Mouse (Mus musculus): Measurements from ENCODE around the gene Dock4. TPM values are rescaled to one million over a fixed set of nuclear protein-coding genes. Genes with fewer than 3 reads are reported as not detected.
"Not testable (repeated sequence)": the region's sequence is repeated elsewhere in the genome, so short reads cannot be mapped to it uniquely, and the experiment has no call there.

Gene Dock4
- polyA plus RNA-seq, 1 experiment, result 2.6 TPM

DNA sequence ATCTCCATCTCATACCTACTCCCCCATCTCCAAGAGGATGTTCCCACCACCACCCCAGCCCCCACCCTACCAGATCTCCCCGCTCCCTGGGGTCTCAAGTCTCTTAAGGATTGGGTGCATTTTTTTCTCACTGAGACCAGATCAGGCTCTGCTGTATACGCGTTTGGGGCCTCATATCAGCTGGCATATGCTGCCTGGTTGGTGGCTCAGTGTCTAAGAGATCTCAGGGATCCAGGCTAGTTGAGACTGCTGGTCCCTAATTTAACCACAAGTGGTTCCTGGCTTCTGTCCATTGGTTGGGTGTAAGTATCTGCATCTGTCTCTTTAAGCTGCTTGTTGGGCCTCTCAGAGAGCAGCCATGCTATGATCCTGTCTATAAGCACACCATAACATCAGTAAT is 427.0 kb downstream of the Dock4 start:
- TF ChIP-seq CTCF (IDR thresholded peaks at IDR 0.05; ENCODE audit: control insufficient read depth, insufficient read depth, low read length) (no peak), POLR2A (IDR thresholded peaks at IDR 0.05; ENCODE audit: borderline replicate concordance, control insufficient read depth, low read depth, low read length) (no peak)
- no peak overlapping the region for H3K27ac ChIP-seq (ENCODE audit: control insufficient read depth, insufficient read depth, low read depth, low read length, poor library complexity)
- WGBS, result 83% methylated on average over 3 of the region's 3 CpGs
- no peak overlapping the region for H3K4me3 ChIP-seq (replicated peaks; ENCODE audit: control insufficient read depth, low read depth, low read length)
- H3K4me1 ChIP-seq (ENCODE audit: control insufficient read depth, insufficient read depth, low read length), result no peaks in the 10 kb centered on the region

- not testable (repeated sequence) for H3K4me3 ChIP-seq (replicated peaks; ENCODE audit: control insufficient read depth, low read depth, low read length); H3K4me1 ChIP-seq (ENCODE audit: control insufficient read depth, insufficient read depth, low read length); H3K27ac ChIP-seq (ENCODE audit: control insufficient read depth, insufficient read depth, low read depth, low read length, poor library complexity)
- 88% methylated on average over 7 of the region's 7 CpGs for WGBS
These were observed 427.5 kb downstream of the Dock4 start for GRCm38 (mm10) chr12:40873267-40873666.

DNA sequence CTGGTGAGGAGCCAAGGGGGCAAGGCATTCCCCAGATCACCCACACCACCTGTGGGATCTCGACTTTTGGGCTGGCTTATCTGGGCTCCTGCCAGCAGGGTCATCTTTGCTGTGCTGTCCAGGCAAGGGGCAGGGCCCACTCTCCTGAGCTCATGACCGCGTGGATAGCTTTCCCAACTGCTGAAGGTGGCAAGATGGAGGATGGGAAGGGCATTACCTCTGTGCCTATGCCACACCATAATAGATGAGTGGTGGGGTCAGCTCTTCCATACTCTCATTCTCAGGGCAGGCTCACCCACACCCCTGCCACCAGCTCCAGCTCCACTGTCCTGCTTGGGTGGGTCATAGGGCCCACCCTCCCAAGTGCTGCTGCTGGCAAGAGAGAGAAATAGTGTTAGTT is 439.2 kb downstream of the Dock4 start:
- 77% methylated on average over 3 of the region's 3 CpGs for WGBS
- Histone ChIP-seq H3K4me3 (replicated peaks; ENCODE audit: control insufficient read depth, low read depth, low read length) (no peak overlapping the region), H3K27ac (ENCODE audit: control insufficient read depth, insufficient read depth, low read depth, low read length, poor library complexity) (no peak overlapping the region), H3K4me1 (ENCODE audit: control insufficient read depth, insufficient read depth, low read length) (no peaks in the 10 kb centered on the region; the same call in 1 of the 2 replicates)
- TF ChIP-seq CTCF (IDR thresholded peaks at IDR 0.05; ENCODE audit: control insufficient read depth, insufficient read depth, low read length), result no peak
- TF ChIP-seq POLR2A (IDR thresholded peaks at IDR 0.05; ENCODE audit: borderline replicate concordance, control insufficient read depth, low read depth, low read length), result no peak

GRCm38 (mm10) chr12:40885377-40885776 is 439.6 kb downstream of the Dock4 start:
- TF ChIP-seq CTCF (IDR thresholded peaks at IDR 0.05; ENCODE audit: control insufficient read depth, insufficient read depth, low read length) (no peak), POLR2A (IDR thresholded peaks at IDR 0.05; ENCODE audit: borderline replicate concordance, control insufficient read depth, low read depth, low read length) (no peak)
- H3K4me1 ChIP-seq (ENCODE audit: control insufficient read depth, insufficient read depth, low read length), result no peaks in the 10 kb centered on the region; the same call in 1 of the 2 replicates
- 81% methylated on average over 6 of the region's 6 CpGs for WGBS
- H3K4me3 ChIP-seq (replicated peaks; ENCODE audit: control insufficient read depth, low read depth, low read length), result no peak overlapping the region
- H3K27ac ChIP-seq (ENCODE audit: control insufficient read depth, insufficient read depth, low read depth, low read length, poor library complexity), result no peak overlapping the region

DNA sequence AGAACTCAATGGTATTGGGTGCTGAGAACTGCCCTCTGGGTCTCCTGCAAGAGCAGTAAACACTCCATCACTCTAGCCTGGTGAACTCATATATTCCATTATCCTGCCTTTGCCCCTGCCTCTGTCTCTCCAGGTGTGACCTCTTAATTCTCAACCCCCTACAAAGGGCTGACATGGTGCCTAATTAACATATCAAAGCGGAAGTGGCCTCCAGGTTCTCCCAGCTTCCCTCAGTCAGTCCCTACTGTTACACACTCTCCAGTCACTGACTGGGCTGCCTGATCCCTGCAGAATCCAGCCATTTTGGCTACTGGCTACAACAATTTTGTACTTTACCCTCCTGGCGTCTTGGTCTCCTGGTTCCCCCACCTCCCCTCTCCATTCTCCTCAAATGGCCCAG is 441.7 kb downstream of the Dock4 start:
- TF ChIP-seq CTCF (IDR thresholded peaks at IDR 0.05; ENCODE audit: control insufficient read depth, insufficient read depth, low read length) (no peak), POLR2A (IDR thresholded peaks at IDR 0.05; ENCODE audit: borderline replicate concordance, control insufficient read depth, low read depth, low read length) (no peak)
- WGBS, result 89% methylated on average over 2 of the region's 2 CpGs
- Histone ChIP-seq H3K27ac (ENCODE audit: control insufficient read depth, insufficient read depth, low read depth, low read length, poor library complexity) (no peak overlapping the region), H3K4me1 (ENCODE audit: control insufficient read depth, insufficient read depth, low read length) (no peaks in the 10 kb centered on the region; the same call in 1 of the 2 replicates), H3K4me3 (replicated peaks; ENCODE audit: control insufficient read depth, low read depth, low read length) (no peak overlapping the region)

DNA sequence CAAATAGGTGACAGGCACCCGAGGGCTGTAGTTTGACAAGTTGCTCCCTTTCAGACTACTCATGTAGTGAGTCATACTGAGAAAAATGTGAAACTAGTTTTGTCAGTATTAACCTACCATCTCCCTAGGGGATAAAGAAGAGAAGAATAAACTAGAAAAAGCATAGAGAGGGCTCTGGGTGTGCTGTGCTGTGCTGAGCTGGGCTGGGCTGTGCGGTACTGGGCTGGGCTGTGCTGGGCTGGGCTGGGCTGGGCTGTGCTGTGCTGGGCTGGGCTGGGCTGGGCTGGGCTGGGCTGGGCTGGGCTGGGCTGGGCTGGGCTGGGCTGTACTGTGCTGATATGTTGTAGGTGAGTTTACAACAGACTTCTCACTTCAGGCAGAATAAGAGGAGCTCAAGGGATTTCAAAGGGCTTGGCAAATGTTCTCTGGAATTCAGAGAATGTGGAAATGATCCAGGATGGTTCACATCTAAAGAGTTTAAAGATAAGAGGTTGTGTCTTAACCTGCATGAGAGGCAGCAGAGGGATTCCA is 442.6 kb downstream of the Dock4 start:
- no peak for TF ChIP-seq POLR2A (IDR thresholded peaks at IDR 0.05; ENCODE audit: borderline replicate concordance, control insufficient read depth, low read depth, low read length)
- TF ChIP-seq CTCF (IDR thresholded peaks at IDR 0.05; ENCODE audit: control insufficient read depth, insufficient read depth, low read length), result no peak
- H3K4me3 ChIP-seq (replicated peaks; ENCODE audit: control insufficient read depth, low read depth, low read length), result no peak overlapping the region
- no peak overlapping the region for H3K27ac ChIP-seq (ENCODE audit: control insufficient read depth, insufficient read depth, low read depth, low read length, poor library complexity)
- H3K4me1 ChIP-seq (ENCODE audit: control insufficient read depth, insufficient read depth, low read length), result no peaks in the 10 kb centered on the region; the same call in 1 of the 2 replicates
- 50% methylated on average over 2 of the region's 2 CpGs for WGBS

- no peak for TF ChIP-seq POLR2A (IDR thresholded peaks at IDR 0.05; ENCODE audit: borderline replicate concordance, control insufficient read depth, low read depth, low read length)
- TF ChIP-seq CTCF (IDR thresholded peaks at IDR 0.05; ENCODE audit: control insufficient read depth, insufficient read depth, low read length), result no peak
- Histone ChIP-seq H3K27ac (ENCODE audit: control insufficient read depth, insufficient read depth, low read depth, low read length, poor library complexity) (no peak overlapping the region), H3K4me3 (replicated peaks; ENCODE audit: control insufficient read depth, low read depth, low read length) (no peak overlapping the region), H3K4me1 (ENCODE audit: control insufficient read depth, insufficient read depth, low read length) (no peaks in the 10 kb centered on the region; the same call in 1 of the 2 replicates)
- 88% methylated on average over 1 of the region's 1 CpGs for WGBS
These were observed 443.1 kb downstream of the Dock4 start for GRCm38 (mm10) chr12:40888829-40889228.

DNA sequence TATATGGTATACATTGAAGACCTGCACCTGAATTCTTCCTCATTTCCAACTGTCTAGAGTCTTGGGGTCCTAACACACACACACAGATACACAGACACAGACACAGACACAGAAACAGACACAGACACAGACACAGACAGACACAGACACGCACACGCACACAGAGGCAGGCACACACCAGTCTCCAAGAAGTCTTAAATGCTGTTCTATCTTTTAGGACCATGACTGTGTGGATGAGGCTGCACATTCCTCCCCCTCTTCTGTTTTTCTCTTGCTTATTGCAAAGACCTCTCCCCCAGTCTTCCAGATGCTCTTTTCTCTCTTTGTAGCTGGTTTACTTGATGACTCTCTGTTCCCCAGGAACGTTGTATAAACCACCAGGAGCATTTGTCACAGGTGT is 443.8 kb downstream of the Dock4 start:
- TF ChIP-seq CTCF (IDR thresholded peaks at IDR 0.05; ENCODE audit: control insufficient read depth, insufficient read depth, low read length) (no peak), POLR2A (IDR thresholded peaks at IDR 0.05; ENCODE audit: borderline replicate concordance, control insufficient read depth, low read depth, low read length) (no peak)
- Histone ChIP-seq H3K4me1 (ENCODE audit: control insufficient read depth, insufficient read depth, low read length) (no peaks in the 10 kb centered on the region; the same call in 1 of the 2 replicates), H3K27ac (ENCODE audit: control insufficient read depth, insufficient read depth, low read depth, low read length, poor library complexity) (no peak overlapping the region), H3K4me3 (replicated peaks; ENCODE audit: control insufficient read depth, low read depth, low read length) (no peak overlapping the region)
- 75% methylated on average over 3 of the region's 3 CpGs for WGBS

- TF ChIP-seq POLR2A (IDR thresholded peaks at IDR 0.05; ENCODE audit: borderline replicate concordance, control insufficient read depth, low read depth, low read length) (no peak), CTCF (IDR thresholded peaks at IDR 0.05; ENCODE audit: control insufficient read depth, insufficient read depth, low read length) (no peak)
- H3K27ac ChIP-seq (ENCODE audit: control insufficient read depth, insufficient read depth, low read depth, low read length, poor library complexity), result no peak overlapping the region
- no peaks in the 10 kb centered on the region for H3K4me1 ChIP-seq (ENCODE audit: control insufficient read depth, insufficient read depth, low read length)
- H3K4me3 ChIP-seq (replicated peaks; ENCODE audit: control insufficient read depth, low read depth, low read length), result no peak overlapping the region
These were observed 445.4 kb downstream of the Dock4 start for GRCm38 (mm10) chr12:40891168-40891567.

All from bone marrow, adult 2 months (tissue).